In genomic region chr5:21505159-21505558, GRCm38 (mm10) we compare ENCODE assay signal across 23 mouse cellular contexts. TPM values are rescaled to one million over a fixed set of nuclear protein-coding genes. Genes with fewer than 3 reads are reported as not detected.
"Had no signal": no experiment of that assay in that cellular context is flagged by ENCODE, and none has a peak within 500 bp of the region (broad histone marks: within the 10 kb centered on the region; RNA-seq: fewer than 3 reads in every experiment).

No protein-coding gene starts in this region.

- H3K27ac ChIP-seq: limb, embryonic 10.5 days; limb, embryonic 13.5 days; liver, embryonic 12.5 days; liver, embryonic 15.5 days; lung, embryonic 15.5 days; midbrain, embryonic 12.5 days; midbrain, embryonic 15.5 days; neural tube, embryonic 13.5 days; stomach, embryonic 15.5 days had no signal

- DNase-seq: kidney, adult 18-20 months; kidney, adult 9 months; kidney, postnatal 14 days; kidney, postnatal 4 days; layer of hippocampus, adult 9-11 months; liver; lung, adult 18-20 months; lung, postnatal 10 days; lung, postnatal 36 days; retina, postnatal 1 day; right cerebral cortex, postnatal 25 days; spleen, adult 18-20 months; thymus, postnatal 25 days had no signal

- ATAC-seq: liver, embryonic 12.5 days; midbrain, embryonic 15.5 days had no signal

- H3K4me3 ChIP-seq: limb, embryonic 10.5 days; limb, embryonic 13.5 days; liver, embryonic 12.5 days; liver, embryonic 15.5 days; lung, embryonic 15.5 days; midbrain, embryonic 12.5 days; midbrain, embryonic 15.5 days; neural tube, embryonic 13.5 days; stomach, embryonic 15.5 days had no signal

- H3K36me3 ChIP-seq: limb, embryonic 10.5 days; limb, embryonic 13.5 days; liver, embryonic 12.5 days; liver, embryonic 15.5 days; lung, embryonic 15.5 days; midbrain, embryonic 12.5 days; midbrain, embryonic 15.5 days; neural tube, embryonic 13.5 days; stomach, embryonic 15.5 days had no signal

- H3K27me3 ChIP-seq: limb, embryonic 13.5 days; liver, embryonic 12.5 days; liver, embryonic 15.5 days; lung, embryonic 15.5 days; midbrain, embryonic 12.5 days; midbrain, embryonic 15.5 days; neural tube, embryonic 13.5 days; stomach, embryonic 15.5 days had no signal

RNA-seq across cellular contexts. Expression of gene Lrrc17, which starts 38.2 kb away (rescaled TPM):
- total RNA-seq: neutrophil, adult 5-6 weeks had no signal
